In the genomic region with DNA sequence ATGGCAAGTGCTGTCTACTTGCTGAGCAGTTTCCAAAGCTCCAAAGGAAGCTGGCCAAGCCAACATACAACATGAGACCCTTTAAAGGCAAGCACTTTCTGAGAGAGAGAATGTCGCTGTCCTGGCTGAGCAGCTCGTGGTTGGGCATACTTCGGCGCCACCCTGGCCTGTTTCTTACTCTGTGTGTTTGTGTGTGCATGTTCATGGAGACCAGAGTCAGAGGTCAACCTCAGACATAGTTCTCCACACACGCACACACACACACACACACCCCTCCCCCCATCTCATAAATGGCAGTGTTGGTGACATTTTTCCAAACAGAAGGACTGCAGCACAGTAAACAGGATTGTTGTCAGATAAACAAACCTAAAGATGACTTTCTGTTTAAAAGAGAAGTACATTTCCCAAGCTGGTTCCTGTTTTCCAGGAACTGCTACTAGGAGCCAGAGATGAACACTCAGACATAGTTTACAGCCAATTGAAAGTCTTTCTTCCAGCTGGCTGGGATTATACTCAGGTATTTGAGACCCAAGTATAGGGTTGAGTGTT, we compare ENCODE assay signal across 27 mouse cellular contexts. TPM values are rescaled to one million over a fixed set of nuclear protein-coding genes. Genes with fewer than 3 reads are reported as not detected.
A peak's percentile ranks its signal among the peaks of the same experiment; 100 is the strongest.
DNase-seq lines count a peak whose midpoint lies in the region; ATAC-seq and TF ChIP-seq lines count a peak whose summit lies in the region.
"Had no signal": no experiment of that assay in that cellular context is flagged by ENCODE, and none has a peak within 500 bp of the region (broad histone marks: within the 10 kb centered on the region; RNA-seq: fewer than 3 reads in every experiment).

No protein-coding gene starts in this region.

- no peak for TF ChIP-seq POLR2A in MEL (IDR thresholded peaks at IDR 0.05; ENCODE audit: control insufficient read depth in 1 of 2, insufficient read depth in 1 of 2, low read depth in 1 of 2, low read length in 2 of 2, poor library complexity in 1 of 2)

- DNase-seq in lung, postnatal 14 days: no peak
- peak; percentile 33 for DNase-seq in lung, postnatal 10 days
- DNase-seq in lung, postnatal 25 days (ENCODE audit: low spot score): no peak
- DNase-seq in MEL (ENCODE audit: low read depth, low spot score): peak; percentile 30
- DNase-seq in cerebellum, adult 11 months: no peak
- no peak for DNase-seq in adrenal gland, adult 18-20 months (ENCODE audit: low spot score in 2 of 2)
- DNase-seq: adrenal gland, adult 2 months; adrenal gland, postnatal 25 days; B cell, adult 2 months; cerebellum, adult 18-20 months; cerebellum, adult 9-10 months; cerebellum, postnatal 14 days; gastrocnemius, postnatal 10 days; gastrocnemius, postnatal 36 days; heart, adult 2 months; heart, postnatal 14 days; heart, postnatal 4 days had no signal

- peak; percentile 29; the same call in 1 of the 2 replicates for ATAC-seq in lung, embryonic 15.5 days (ENCODE audit: borderline replicate concordance, extremely low read depth, low FRiP score, low TSS enrichment)
- ATAC-seq: forebrain, embryonic 13.5 days; forebrain, embryonic 16.5 days; hindbrain, postnatal 0 days; Patski had no signal

- no peak overlapping the region for H3K4me3 ChIP-seq in lung, embryonic 15.5 days
- H3K4me3 ChIP-seq in MEL (ENCODE audit: control insufficient read depth in 1 of 2, insufficient read depth in 1 of 2, low read depth in 2 of 2, low read length in 2 of 2): no peak overlapping the region
- H3K4me3 ChIP-seq: forebrain, embryonic 10.5 days; forebrain, embryonic 13.5 days; heart, adult 2 months; heart, embryonic 10.5 days; heart, embryonic 13.5 days had no signal

- no peak overlapping the region for H3K4me2 ChIP-seq in lung, embryonic 15.5 days
- H3K4me2 ChIP-seq: forebrain, embryonic 13.5 days; heart, embryonic 13.5 days; hindbrain, embryonic 14.5 days had no signal

- TF ChIP-seq EP300 in MEL (IDR thresholded peaks at IDR 0.05; ENCODE audit: low read depth in 1 of 2, low read length in 2 of 2): no peak

- peaks cover 13% of the 10 kb centered on the region for H3K4me1 ChIP-seq in lung, embryonic 15.5 days
- peaks cover 2 to 11% of the 10 kb centered on the region in 2 experiments; a peak in 1 of 4 replicates for H3K4me1 ChIP-seq in MEL (ENCODE audit: control insufficient read depth in 1 of 2, insufficient read depth in 2 of 2, low read length in 2 of 2)

- no peak for TF ChIP-seq RAD21 in MEL (IDR thresholded peaks at IDR 0.05; ENCODE audit: low read depth, low read length)

- H3K36me3 ChIP-seq in lung, embryonic 15.5 days: no peaks in the 10 kb centered on the region
- peaks cover 0 to 10% of the 10 kb centered on the region in 2 experiments; a peak in 2 of 4 replicates for H3K36me3 ChIP-seq in MEL (ENCODE audit: control insufficient read depth in 1 of 2, insufficient read depth in 2 of 2, low read length in 2 of 2)
- H3K36me3 ChIP-seq: forebrain, embryonic 10.5 days; heart, embryonic 10.5 days; heart, embryonic 13.5 days had no signal

- TF ChIP-seq CTCF in MEL (IDR thresholded peaks at IDR 0.05 in 2 of 3, conservative IDR thresholded peaks at IDR 0.05 in 1 of 3; ENCODE audit: control insufficient read depth in 1 of 3, insufficient read depth in 1 of 3, low read depth in 2 of 3, low read length in 3 of 3, poor library complexity in 1 of 3, severe bottlenecking in 1 of 3): no peak

- no peaks in the 10 kb centered on the region; the same call in 1 of the 2 replicates for H3K79me2 ChIP-seq in MEL (ENCODE audit: control insufficient read depth, insufficient read depth, low read length, poor library complexity)

- H3K27ac ChIP-seq in lung, embryonic 15.5 days: peak overlapping the region; percentile 15; the same call in 1 of the 2 replicates
- no peak overlapping the region for H3K27ac ChIP-seq in MEL (ENCODE audit: control insufficient read depth, low read depth, low read length)
- H3K27ac ChIP-seq: forebrain, embryonic 10.5 days; forebrain, embryonic 13.5 days; heart, adult 2 months; heart, embryonic 10.5 days; heart, embryonic 13.5 days; hindbrain, embryonic 14.5 days; hindbrain, postnatal 0 days had no signal

- 55% methylated on average over 5 of the region's 5 CpGs for WGBS in lung, embryonic 15.5 days

- H3K27me3 ChIP-seq in lung, embryonic 15.5 days: no peaks in the 10 kb centered on the region
- no peaks in the 10 kb centered on the region for H3K27me3 ChIP-seq in MEL (ENCODE audit: control insufficient read depth in 1 of 2, insufficient read depth in 2 of 2, low read length in 2 of 2)
- H3K27me3 ChIP-seq: CH12.LX; forebrain, embryonic 13.5 days; heart, embryonic 13.5 days; Patski had no signal

- H3K9me3 ChIP-seq in lung, embryonic 15.5 days: no peaks in the 10 kb centered on the region
- no peaks in the 10 kb centered on the region for H3K9me3 ChIP-seq in MEL (replicated peaks; ENCODE audit: insufficient read depth, low read length)
- H3K9me3 ChIP-seq: forebrain, embryonic 10.5 days; forebrain, embryonic 13.5 days; heart, embryonic 10.5 days; heart, embryonic 13.5 days had no signal

- no peak overlapping the region for H3K9ac ChIP-seq in lung, embryonic 15.5 days
- no peak overlapping the region for H3K9ac ChIP-seq in MEL (ENCODE audit: control insufficient read depth, low read depth, low read length, poor library complexity, severe bottlenecking)
- H3K9ac ChIP-seq: forebrain, embryonic 13.5 days; heart, embryonic 13.5 days; hindbrain, embryonic 14.5 days had no signal

TF ChIP-seq in MEL, 35 proteins besides CTCF, POLR2A, EP300 and RAD21:
- TF ChIP-seq KAT2A (conservative IDR thresholded peaks at IDR 0.05; ENCODE audit: low read depth, low read length) (no peak), MAFK (IDR thresholded peaks at IDR 0.05; ENCODE audit: borderline replicate concordance, low read depth, low read length) (no peak), ZC3H11A (IDR thresholded peaks at IDR 0.05; ENCODE audit: low read depth, low read length) (no peak), GABPA (IDR thresholded peaks at IDR 0.05; ENCODE audit: low read depth, low read length) (no peak), GATA1 (IDR thresholded peaks at IDR 0.05; ENCODE audit: low read depth, low read length) (no peak), MAX (IDR thresholded peaks at IDR 0.05; ENCODE audit: low read length) (no peak), HCFC1 (IDR thresholded peaks at IDR 0.05; ENCODE audit: low read depth, low read length) (no peak), CHD2 (IDR thresholded peaks at IDR 0.05; ENCODE audit: low read length) (no peak), ZKSCAN1 (IDR thresholded peaks at IDR 0.05; ENCODE audit: low read depth, low read length) (no peak), JUND (IDR thresholded peaks at IDR 0.05; ENCODE audit: low read depth, low read length) (no peak), MAZ (IDR thresholded peaks at IDR 0.05; ENCODE audit: low read depth, low read length) (no peak), MYB (IDR thresholded peaks at IDR 0.05; ENCODE audit: low read depth, low read length) (no peak), TAL1 (IDR thresholded peaks at IDR 0.05; ENCODE audit: low read length) (no peak), USF1 (IDR thresholded peaks at IDR 0.05; ENCODE audit: low read depth, low read length) (no peak), SMC3 (IDR thresholded peaks at IDR 0.05; ENCODE audit: low read depth, low read length) (no peak), BHLHE40 (IDR thresholded peaks at IDR 0.05; ENCODE audit: borderline replicate concordance, low read depth, low read length) (no peak), ZNF384 (IDR thresholded peaks at IDR 0.05; ENCODE audit: low read depth, low read length) (no peak)

RNA-seq across cellular contexts. Expression of a gene that starts 3.9 kb away (rescaled TPM):
- 6.7 and 7.7 TPM in 2 replicates for polyA plus RNA-seq in lung, embryonic 15.5 days (2015; fragmentation: Nextera tagmentation; extraction: Ambion mirVana)
- total RNA-seq in MEL (2012; rRNA removed): 6.0 and 6.2 TPM in 2 replicates
- 1 to 10 TPM in 1 of 2 experiments, not detected in 1; 7.5 TPM for polyA plus RNA-seq in MEL (2012; ENCODE audit: insufficient read depth in 1 of 2, insufficient read length in 2 of 2, low read depth in 1 of 2, low replicate concordance in 2 of 2, missing spikeins in 1 of 2)
- 1 to 10 TPM; 6.6 to 8.2 TPM for total RNA-seq in adrenal gland, adult 18-20 months (2021)

Comparison
In these comparisons a context has a peak if more than half of its experiments do, and no peak if none do; other contexts are left out.
1. DNase-seq: peak in lung, postnatal 10 days (single experiment) and MEL (single experiment); none in lung, postnatal 14 days (single experiment), lung, postnatal 25 days (single experiment), cerebellum, adult 11 months (single experiment) and adrenal gland, adult 18-20 months (0 of 2).